Mouse (Mus musculus): ENCODE measurements around the gene Tanc1. TPM values are rescaled to one million over a fixed set of nuclear protein-coding genes. Genes with fewer than 3 reads are reported as not detected.

Gene Tanc1
- polyA plus RNA-seq, 1 experiment, result 5.2 TPM

DNA sequence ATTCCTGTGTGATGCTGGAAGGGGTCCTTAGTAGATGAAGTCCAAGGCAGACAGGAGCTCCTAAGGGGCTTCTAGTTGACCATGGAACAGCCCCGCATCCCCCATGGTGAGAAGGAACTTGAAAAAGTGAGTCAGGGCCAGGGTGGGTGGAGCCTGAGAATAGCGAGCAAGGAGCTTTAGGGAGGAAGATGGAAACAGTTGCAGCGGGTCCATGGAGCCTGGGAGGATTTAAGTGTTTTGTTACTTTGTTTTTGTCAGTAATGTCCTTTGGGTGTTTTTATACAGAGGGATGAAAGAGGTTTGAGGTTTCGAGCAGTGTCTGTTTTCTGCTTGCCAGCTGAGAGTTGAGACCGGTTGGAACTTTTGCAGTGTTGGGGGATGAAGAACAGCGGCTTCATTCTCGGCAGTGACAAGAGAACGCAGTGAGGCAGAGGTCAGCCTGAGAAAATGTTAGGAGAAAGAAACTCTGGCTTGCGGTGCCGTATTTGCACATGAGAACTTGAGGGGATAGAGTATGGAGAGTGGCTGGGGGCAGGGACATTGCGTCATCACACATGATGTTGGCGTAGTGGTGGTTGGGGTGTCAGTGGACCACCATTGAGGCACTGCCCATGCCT lies 130.8 kb downstream of the Tanc1 start:
- no peak for DNase-seq (ENCODE audit: low read depth, low spot score)
- 76% methylated on average over 12 of the region's 12 CpGs for WGBS

- WGBS, result 36% methylated on average over 6 of the region's 6 CpGs
- DNase-seq (ENCODE audit: low read depth, low spot score), result no peak
Observed at GRCm38 (mm10) chr2:59745428-59745827, 133.6 kb downstream of the Tanc1 start.

GRCm38 (mm10) chr2:59746070-59746469 lies 134.2 kb downstream of the Tanc1 start:
- WGBS, result 38% methylated on average over 9 of the region's 9 CpGs
- no peak for DNase-seq (ENCODE audit: low read depth, low spot score)

GRCm38 (mm10) chr2:59747757-59748156 lies 135.9 kb downstream of the Tanc1 start:
- DNase-seq (ENCODE audit: low read depth, low spot score), result peak; percentile 90
- 35% methylated on average over 9 of the region's 9 CpGs for WGBS

- DNase-seq (ENCODE audit: low read depth, low spot score), result peak; percentile 66
- 32% methylated on average over 10 of the region's 10 CpGs for whole genome bisulfite sequencing
Observed at GRCm38 (mm10) chr2:59749371-59749770, 137.5 kb downstream of the Tanc1 start.

DNA sequence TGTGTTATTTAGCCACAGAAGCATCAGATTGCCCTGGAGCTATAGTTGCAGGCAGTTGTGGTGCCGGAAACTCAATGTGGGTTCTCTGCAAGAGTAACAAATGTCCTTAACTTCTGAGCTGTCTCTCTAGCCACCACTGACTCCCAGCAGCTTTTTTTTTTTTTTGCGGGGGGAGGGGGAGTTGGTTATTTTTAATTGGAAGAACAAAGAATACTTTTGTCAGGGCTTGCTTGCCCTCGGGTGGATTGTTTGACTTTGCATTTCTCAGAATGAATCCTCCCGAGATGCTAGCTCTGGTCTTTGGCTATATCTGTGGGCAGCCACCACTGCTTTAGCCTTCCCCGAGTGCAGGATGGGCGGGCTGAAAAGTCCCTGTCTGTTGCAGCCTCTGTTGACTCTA lies 139.3 kb downstream of the Tanc1 start:
- WGBS, result 72% methylated on average over 6 of the region's 6 CpGs
- no peak for DNase-seq (ENCODE audit: low read depth, low spot score)

DNA sequence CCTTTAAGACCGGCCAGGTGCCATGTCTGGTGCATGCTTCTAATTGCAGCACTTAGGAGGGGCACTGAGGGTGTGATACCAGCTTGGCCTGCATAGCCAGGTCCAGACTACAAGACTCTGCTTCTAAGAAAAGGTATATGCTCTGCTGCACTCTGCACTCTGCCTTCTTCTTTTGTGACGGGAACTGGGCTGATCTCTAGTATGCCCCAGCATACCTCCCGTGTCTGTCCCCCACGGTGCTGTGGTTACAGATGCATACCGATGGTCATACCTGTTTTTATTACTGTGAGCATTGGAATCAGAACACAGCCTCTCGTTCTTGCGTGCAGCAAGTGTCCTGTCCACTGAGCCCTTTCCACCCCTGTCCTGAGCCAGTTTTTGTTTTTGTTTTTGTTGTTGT lies 140.3 kb downstream of the Tanc1 start:
- no peak for DNase-seq (ENCODE audit: low read depth, low spot score)
- WGBS, result 86% methylated on average over 7 of the region's 7 CpGs

- WGBS, result 81% methylated on average over 5 of the region's 5 CpGs
Observed at GRCm38 (mm10) chr2:59752766-59753165, 140.9 kb downstream of the Tanc1 start.

DNA sequence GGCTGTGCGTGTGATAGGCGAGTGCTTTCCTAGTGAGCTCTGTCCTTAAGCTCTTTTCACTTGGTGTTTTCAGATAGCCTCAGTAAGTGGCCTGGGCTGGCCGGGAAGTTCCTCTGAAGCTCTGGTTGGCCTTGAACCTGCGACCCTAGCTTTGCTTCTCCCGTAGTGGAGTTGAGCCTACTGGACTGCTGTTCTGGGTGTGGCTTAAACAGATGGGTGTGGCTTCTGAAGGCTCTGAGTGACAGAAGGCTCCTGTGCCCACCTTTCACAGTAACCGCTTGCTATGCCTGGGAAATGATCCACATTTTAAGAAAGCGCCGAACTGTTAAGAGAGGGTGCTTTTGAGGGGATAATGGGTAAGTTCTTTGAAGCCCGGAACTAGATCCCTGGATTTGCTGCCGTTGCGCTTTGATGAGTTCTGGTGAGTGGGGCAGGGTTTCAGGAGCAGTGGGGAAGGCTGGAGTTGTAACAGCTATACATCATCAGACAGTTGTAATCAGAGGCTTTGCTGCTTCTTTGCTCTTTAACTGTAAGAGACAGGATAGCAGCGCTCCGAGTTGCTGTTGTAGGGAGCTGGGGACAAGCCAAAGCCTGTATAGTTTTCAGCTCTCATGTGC lies 144.4 kb downstream of the Tanc1 start:
- no peak for DNase-seq (ENCODE audit: low read depth, low spot score)
- 85% methylated on average over 13 of the region's 13 CpGs for WGBS

More at GRCm38 (mm10) chr2:59752766-59753165, 140.9 kb downstream of the Tanc1 start:
- no peak for DNase-seq (ENCODE audit: low read depth, low spot score)

GRCm38 (mm10) chr2:59757015-59757414 lies 145.2 kb downstream of the Tanc1 start:
- 65% methylated on average over 6 of the region's 6 CpGs for WGBS

GRCm38 (mm10) chr2:59758139-59758918 lies 146.5 kb downstream of the Tanc1 start:
- WGBS, result 79% methylated on average over 9 of the region's 9 CpGs
- no peak for DNase-seq (ENCODE audit: low read depth, low spot score)

More at GRCm38 (mm10) chr2:59757015-59757414, 145.2 kb downstream of the Tanc1 start:
- DNase-seq (ENCODE audit: low read depth, low spot score), result no peak

DNA sequence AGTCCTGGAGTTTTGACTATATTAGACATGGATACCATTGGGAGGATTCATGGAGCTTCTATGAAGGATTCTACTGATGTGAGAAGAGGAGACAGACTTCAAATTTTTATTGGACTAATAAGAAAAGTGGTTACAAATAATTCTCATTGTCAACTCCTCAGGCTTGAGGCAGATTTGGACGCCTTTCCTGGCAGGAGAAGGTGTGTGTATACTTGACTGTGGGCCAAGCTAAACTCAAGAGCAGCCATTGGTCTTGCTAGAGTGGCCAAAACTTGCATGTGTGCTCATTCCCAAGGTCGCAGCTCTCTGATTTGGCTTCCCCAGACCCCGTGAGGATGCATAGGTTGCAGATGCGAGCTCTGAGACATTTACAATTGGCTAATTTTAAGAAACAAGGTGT lies 148.9 kb downstream of the Tanc1 start:
- 73% methylated on average over 4 of the region's 4 CpGs for WGBS
- DNase-seq (ENCODE audit: low read depth, low spot score), result no peak

GRCm38 (mm10) chr2:59761183-59761582 lies 149.3 kb downstream of the Tanc1 start:
- 90% methylated on average over 12 of the region's 12 CpGs for WGBS
- no peak for DNase-seq (ENCODE audit: low read depth, low spot score)

DNA sequence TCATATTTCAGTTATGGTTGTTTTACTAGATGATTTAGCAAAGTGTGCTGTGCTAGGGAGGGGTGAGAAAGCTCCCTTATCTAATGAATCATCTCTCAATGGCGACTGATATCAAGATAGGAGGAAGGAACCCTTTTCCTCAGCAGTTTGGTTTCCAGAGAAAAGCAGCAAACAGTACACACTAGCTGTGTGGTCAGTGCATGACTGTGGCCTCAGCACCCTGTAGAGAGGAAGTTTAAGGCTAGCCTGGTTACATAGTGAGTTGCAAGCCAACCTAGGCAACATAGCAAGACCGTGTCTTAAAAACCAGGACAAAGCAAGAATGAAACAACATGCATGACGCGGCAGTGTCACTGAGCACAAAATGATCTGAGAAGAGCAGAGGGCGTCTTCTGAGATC lies 150.4 kb downstream of the Tanc1 start:
- 84% methylated on average over 5 of the region's 5 CpGs for WGBS

DNA sequence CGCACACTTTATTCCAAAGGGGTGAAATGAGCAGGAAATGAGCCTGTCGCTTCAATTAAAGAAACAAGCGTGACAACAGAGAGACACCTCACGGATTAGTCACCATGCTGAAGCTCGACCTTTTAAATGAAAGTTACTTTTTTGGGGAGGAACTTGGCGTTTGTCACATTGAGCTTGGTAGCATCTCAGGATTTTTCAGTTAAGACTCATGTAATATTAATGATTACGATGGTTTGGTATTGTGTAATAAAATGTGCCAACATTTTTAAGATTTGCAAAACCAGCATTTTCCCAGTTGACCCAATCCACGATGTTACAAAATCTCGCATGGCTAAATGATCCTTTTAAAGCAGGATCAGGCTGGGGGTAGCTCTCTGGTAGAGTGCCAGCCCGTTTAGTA lies 153.8 kb downstream of the Tanc1 start:
- no peak for DNase-seq (ENCODE audit: low read depth, low spot score)
- 80% methylated on average over 10 of the region's 10 CpGs for WGBS

More for the DNA sequence above, 150.4 kb downstream of the Tanc1 start:
- DNase-seq (ENCODE audit: low read depth, low spot score), result no peak

DNA sequence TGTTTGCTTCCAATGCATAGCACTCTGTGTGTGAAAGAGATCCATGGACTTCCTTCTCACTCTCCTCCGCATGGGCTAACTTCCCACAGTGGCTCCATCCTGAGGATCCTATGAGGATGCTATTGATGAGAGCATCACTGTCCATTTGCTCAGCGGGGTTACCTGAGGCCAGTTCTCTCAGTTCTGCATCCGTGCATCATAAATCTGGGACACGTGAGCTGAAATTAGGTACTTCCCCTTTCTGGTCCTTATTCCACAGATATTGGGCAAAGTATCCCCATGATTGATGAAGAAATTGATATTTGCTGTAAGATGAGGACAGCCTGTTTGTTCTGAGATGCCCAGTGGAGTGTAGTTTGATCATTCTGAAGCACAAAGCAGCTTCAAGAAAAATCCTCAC lies 156.1 kb downstream of the Tanc1 start:
- 92% methylated on average over 4 of the region's 4 CpGs for WGBS
- no peak for DNase-seq (ENCODE audit: low read depth, low spot score)

- no peak for DNase-seq (ENCODE audit: low read depth, low spot score)
- WGBS, result 46% methylated on average over 13 of the region's 13 CpGs
Observed at GRCm38 (mm10) chr2:59768661-59769384, 157.0 kb downstream of the Tanc1 start.

GRCm38 (mm10) chr2:59769385-59769735 lies 157.5 kb downstream of the Tanc1 start:
- WGBS, result 20% methylated on average over 3 of the region's 3 CpGs
- DNase-seq (ENCODE audit: low read depth, low spot score), result no peak

GRCm38 (mm10) chr2:59771708-59772107 lies 159.9 kb downstream of the Tanc1 start:
- no peak for DNase-seq (ENCODE audit: low read depth, low spot score)
- WGBS, result 94% methylated on average over 8 of the region's 8 CpGs

GRCm38 (mm10) chr2:59772261-59772683 lies 160.4 kb downstream of the Tanc1 start:
- no peak for DNase-seq (ENCODE audit: low read depth, low spot score)
- WGBS, result 73% methylated on average over 12 of the region's 12 CpGs

Measured in large intestine, adult 2 months (tissue).